Mouse (Mus musculus): ENCODE measurements around the gene Crb2. TPM values are rescaled to one million over a fixed set of nuclear protein-coding genes. Genes with fewer than 3 reads are reported as not detected.

The Crb2 gene
- polyA plus RNA-seq, 1 experiment from 2014 or later, result 10.3 TPM

GRCm38 (mm10) chr2:37756220-37756930, 19.7 kb upstream of the Crb2 start:
- Histone ChIP-seq H3K9me3 (no peaks in the 10 kb centered on the region), H3K4me2 (replicated peaks) (no peak overlapping the region), H3K27ac (no peak overlapping the region), H3K4me3 (replicated peaks) (no peak overlapping the region), H3K27me3 (peaks cover 4% of the 10 kb centered on the region; the same call in 1 of the 2 replicates), H3K4me1 (replicated peaks) (peaks cover 31% of the 10 kb centered on the region), H3K36me3 (no peaks in the 10 kb centered on the region), H3K9ac (replicated peaks) (no peak overlapping the region)
- 91% methylated on average over 2 of the region's 2 CpGs for WGBS
- ATAC-seq, result no peak

DNA sequence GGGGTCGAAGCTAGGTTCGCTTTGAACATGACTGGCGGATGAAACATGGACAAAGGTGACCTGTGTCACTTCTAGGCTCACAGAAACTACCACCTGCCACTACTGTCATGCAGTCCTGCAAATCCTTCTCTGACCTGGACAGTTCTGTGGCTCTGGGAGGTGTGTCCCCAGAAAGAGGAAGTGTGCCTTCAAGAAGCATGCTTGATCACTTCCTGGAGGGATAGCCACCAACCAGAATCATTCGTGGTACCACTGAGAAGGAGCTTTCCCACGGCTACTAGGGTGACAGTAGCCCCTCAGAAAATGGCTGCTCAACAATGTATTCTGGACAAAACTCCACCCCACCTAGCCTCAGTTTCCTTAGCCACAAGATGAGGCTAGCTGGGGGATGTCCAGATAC, 19.0 kb upstream of the Crb2 start:
- no peak overlapping the region for H3K4me2 ChIP-seq (replicated peaks)
- H3K4me3 ChIP-seq (replicated peaks), result no peak overlapping the region
- H3K4me1 ChIP-seq (replicated peaks), result peaks cover 31% of the 10 kb centered on the region
- H3K36me3 ChIP-seq, result no peaks in the 10 kb centered on the region
- peaks cover 7% of the 10 kb centered on the region; the same call in 1 of the 2 replicates for H3K27me3 ChIP-seq
- no peak overlapping the region for H3K9ac ChIP-seq (replicated peaks)
- no peaks in the 10 kb centered on the region for H3K9me3 ChIP-seq
- WGBS, result 91% methylated on average over 5 of the region's 5 CpGs
- H3K27ac ChIP-seq, result no peak overlapping the region
- no peak for ATAC-seq

- Histone ChIP-seq H3K9ac (replicated peaks) (peak overlapping the region; percentile 40; the same call in 1 of the 2 replicates), H3K27me3 (peaks cover 14% of the 10 kb centered on the region; the same call in 1 of the 2 replicates), H3K27ac (peak overlapping the region; percentile 65), H3K4me2 (replicated peaks) (no peak overlapping the region), H3K36me3 (no peaks in the 10 kb centered on the region), H3K9me3 (no peaks in the 10 kb centered on the region), H3K4me3 (replicated peaks) (no peak overlapping the region), H3K4me1 (replicated peaks) (peaks cover 31% of the 10 kb centered on the region)
- ATAC-seq, result peak; percentile 21; the same call in 1 of the 2 replicates
- WGBS, result 81% methylated on average over 4 of the region's 4 CpGs
Measured at GRCm38 (mm10) chr2:37757784-37758183, 18.3 kb upstream of the Crb2 start.

GRCm38 (mm10) chr2:37758343-37759015, 17.6 kb upstream of the Crb2 start:
- Histone ChIP-seq H3K27me3 (peaks cover 14% of the 10 kb centered on the region; the same call in 1 of the 2 replicates), H3K36me3 (no peaks in the 10 kb centered on the region), H3K4me3 (replicated peaks) (no peak overlapping the region), H3K27ac (peak overlapping the region; percentile 65), H3K9me3 (no peaks in the 10 kb centered on the region), H3K9ac (replicated peaks) (peak overlapping the region; percentile 40; the same call in 1 of the 2 replicates), H3K4me2 (replicated peaks) (peak overlapping the region; percentile 41), H3K4me1 (replicated peaks) (peaks cover 31% of the 10 kb centered on the region)
- ATAC-seq, result peak; percentile 76
- WGBS, result 5% methylated on average over 21 of the region's 21 CpGs

DNA sequence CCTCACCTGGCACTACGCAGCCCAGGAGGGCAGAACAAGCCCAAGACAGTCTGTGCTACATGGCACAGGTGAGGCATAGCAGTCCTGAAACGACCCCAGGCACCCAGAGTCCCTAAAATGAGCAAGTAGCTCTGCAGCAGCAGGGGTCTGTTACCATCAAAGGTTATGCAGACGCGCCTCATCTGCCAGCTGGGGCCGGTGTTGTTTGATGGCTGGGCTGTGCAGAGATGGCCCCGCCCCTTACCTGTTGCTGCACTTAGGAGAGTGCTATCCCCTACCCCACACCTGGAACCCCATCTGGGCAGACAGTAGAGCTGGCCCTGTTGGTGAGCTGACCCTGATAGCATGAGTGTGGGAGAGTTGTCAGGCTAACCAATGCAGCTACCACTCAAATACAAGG, 15.4 kb upstream of the Crb2 start:
- peaks cover 18% of the 10 kb centered on the region for H3K27me3 ChIP-seq
- ATAC-seq, result no peak
- no peak overlapping the region for H3K4me2 ChIP-seq (replicated peaks)
- H3K4me3 ChIP-seq (replicated peaks), result no peak overlapping the region
- no peak overlapping the region for H3K9ac ChIP-seq (replicated peaks)
- H3K36me3 ChIP-seq, result no peaks in the 10 kb centered on the region
- H3K27ac ChIP-seq, result no peak overlapping the region
- H3K9me3 ChIP-seq, result no peaks in the 10 kb centered on the region
- WGBS, result 32% methylated on average over 6 of the region's 6 CpGs
- H3K4me1 ChIP-seq (replicated peaks), result peaks cover 45% of the 10 kb centered on the region

- Histone ChIP-seq H3K36me3 (no peaks in the 10 kb centered on the region), H3K9ac (replicated peaks) (no peak overlapping the region), H3K4me1 (replicated peaks) (peaks cover 60% of the 10 kb centered on the region), H3K9me3 (no peaks in the 10 kb centered on the region), H3K27me3 (peaks cover 18% of the 10 kb centered on the region), H3K4me2 (replicated peaks) (no peak overlapping the region), H3K4me3 (replicated peaks) (no peak overlapping the region), H3K27ac (no peak overlapping the region)
- 10% methylated on average over 3 of the region's 3 CpGs for WGBS
- ATAC-seq, result no peak
Measured at GRCm38 (mm10) chr2:37763638-37764037, 12.4 kb upstream of the Crb2 start.

DNA sequence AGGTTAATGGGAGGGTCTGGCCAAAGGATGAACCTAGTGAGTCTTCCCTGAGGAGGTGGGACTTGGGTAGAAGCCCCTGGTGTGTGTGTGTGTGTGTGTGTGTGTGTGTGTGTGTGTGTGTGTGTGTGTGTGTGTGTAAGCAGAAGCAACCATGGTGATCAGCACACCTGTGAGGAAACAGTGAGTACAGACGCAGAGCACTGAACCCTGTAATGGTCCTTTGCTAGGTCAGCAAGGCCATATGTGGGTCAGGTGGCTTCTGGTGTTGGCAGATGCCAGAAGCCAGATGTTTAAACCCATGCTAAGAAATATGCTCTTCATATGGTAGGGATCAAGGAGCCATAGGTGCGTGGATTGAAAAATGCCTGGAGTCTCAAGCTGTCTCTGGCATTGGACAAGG, 11.5 kb upstream of the Crb2 start:
- Histone ChIP-seq H3K4me3 (replicated peaks) (no peak overlapping the region), H3K9ac (replicated peaks) (no peak overlapping the region), H3K9me3 (no peaks in the 10 kb centered on the region), H3K4me2 (replicated peaks) (no peak overlapping the region), H3K4me1 (replicated peaks) (peaks cover 64% of the 10 kb centered on the region), H3K36me3 (no peaks in the 10 kb centered on the region), H3K27me3 (peaks cover 18% of the 10 kb centered on the region), H3K27ac (no peak overlapping the region)
- 95% methylated on average over 2 of the region's 2 CpGs for WGBS
- ATAC-seq, result no peak

- no peak overlapping the region for H3K9ac ChIP-seq (replicated peaks)
- no peaks in the 10 kb centered on the region for H3K36me3 ChIP-seq
- peaks cover 64% of the 10 kb centered on the region for H3K4me1 ChIP-seq (replicated peaks)
- WGBS, result 26% methylated on average over 21 of the region's 21 CpGs
- H3K27ac ChIP-seq, result no peak overlapping the region
- H3K9me3 ChIP-seq, result no peaks in the 10 kb centered on the region
- no peak for ATAC-seq
- H3K27me3 ChIP-seq, result peaks cover 23% of the 10 kb centered on the region
- H3K4me2 ChIP-seq (replicated peaks), result no peak overlapping the region
- H3K4me3 ChIP-seq (replicated peaks), result no peak overlapping the region
Measured at GRCm38 (mm10) chr2:37765082-37765483, 11.0 kb upstream of the Crb2 start.

DNA sequence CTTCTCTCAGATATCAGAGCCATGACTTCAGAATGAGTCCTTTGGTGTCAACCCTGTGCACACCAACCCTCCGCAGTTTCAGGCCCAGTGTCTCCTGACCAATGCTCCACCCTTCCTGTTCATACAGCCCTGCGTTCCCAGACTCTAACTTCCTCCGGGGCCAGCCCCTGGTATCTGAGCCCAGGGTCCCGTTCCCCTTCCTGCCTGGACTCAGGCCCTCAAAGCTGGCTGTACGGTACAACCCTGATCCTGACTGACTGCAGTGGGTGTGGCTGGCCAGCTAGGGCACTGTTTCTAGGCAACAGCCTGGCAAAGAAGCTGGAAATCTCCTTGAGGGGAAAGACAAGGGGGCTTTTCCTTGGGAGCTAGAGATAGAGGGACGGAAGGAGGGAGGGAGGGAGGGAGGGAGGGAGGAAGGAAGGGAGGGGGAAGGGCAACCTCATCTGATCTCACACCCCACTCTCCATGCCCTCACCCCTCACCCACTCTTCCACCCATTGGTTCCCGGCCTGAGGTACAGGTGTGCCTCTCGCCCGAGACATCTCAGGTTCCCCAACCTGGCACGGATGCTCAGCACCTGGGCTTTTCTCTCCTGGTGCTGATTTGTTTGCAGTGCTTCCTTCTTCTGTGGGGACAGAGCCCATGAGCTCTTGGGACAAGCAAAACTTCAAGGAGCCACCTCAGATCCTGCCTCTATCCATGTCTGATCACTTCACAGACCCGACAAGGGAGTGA, 9.9 kb upstream of the Crb2 start:
- peak; percentile 21; the same call in 1 of the 2 replicates for ATAC-seq
- H3K36me3 ChIP-seq, result no peaks in the 10 kb centered on the region
- H3K9me3 ChIP-seq, result no peaks in the 10 kb centered on the region
- H3K27ac ChIP-seq, result no peak overlapping the region
- WGBS, result 39% methylated on average over 10 of the region's 11 CpGs
- H3K9ac ChIP-seq (replicated peaks), result no peak overlapping the region
- H3K4me1 ChIP-seq (replicated peaks), result peaks cover 58% of the 10 kb centered on the region
- no peak overlapping the region for H3K4me2 ChIP-seq (replicated peaks)
- peaks cover 19% of the 10 kb centered on the region; the same call in 1 of the 2 replicates for H3K27me3 ChIP-seq
- no peak overlapping the region for H3K4me3 ChIP-seq (replicated peaks)

DNA sequence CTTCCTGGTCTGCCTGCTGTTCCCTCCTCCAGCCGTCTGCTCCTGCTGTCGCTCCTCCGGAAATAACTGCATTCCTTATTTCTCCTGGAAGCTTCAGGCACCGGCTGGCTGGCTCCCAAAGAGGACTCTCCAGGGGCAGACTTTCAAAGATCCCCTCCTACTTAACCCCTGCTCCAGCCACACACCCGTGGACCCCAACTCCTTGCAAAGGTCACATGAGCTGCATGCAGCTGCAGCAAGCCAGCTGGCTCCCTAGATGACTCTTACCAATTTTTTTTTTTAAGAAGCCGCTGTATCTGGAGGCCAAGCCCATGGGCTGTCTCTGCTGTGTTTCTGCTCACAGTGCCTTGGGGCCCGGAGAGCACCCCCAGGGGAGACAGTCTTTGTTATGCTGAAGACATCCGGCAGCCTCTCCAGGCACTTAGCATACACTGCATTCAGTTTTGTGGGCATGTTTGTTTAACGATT, 8.9 kb upstream of the Crb2 start:
- Histone ChIP-seq H3K27me3 (peaks cover 15% of the 10 kb centered on the region; the same call in 1 of the 2 replicates), H3K4me2 (replicated peaks) (no peak overlapping the region), H3K9me3 (no peaks in the 10 kb centered on the region), H3K9ac (replicated peaks) (no peak overlapping the region), H3K4me1 (replicated peaks) (peaks cover 62% of the 10 kb centered on the region), H3K36me3 (no peaks in the 10 kb centered on the region), H3K4me3 (replicated peaks) (no peak overlapping the region), H3K27ac (peak overlapping the region; percentile 56)
- 1% methylated on average over 9 of the region's 9 CpGs for WGBS
- 0 out of 2 replicates have a peak, but pooled peaks have one; percentile 2 for ATAC-seq

- H3K9me3 ChIP-seq, result no peaks in the 10 kb centered on the region
- no peak overlapping the region for H3K9ac ChIP-seq (replicated peaks)
- no peaks in the 10 kb centered on the region for H3K36me3 ChIP-seq
- H3K27ac ChIP-seq, result 0 out of 2 replicates have a peak overlapping the region, but pooled peaks have one; percentile 56
- whole genome bisulfite sequencing, result 61% methylated on average over 3 of the region's 3 CpGs
- H3K4me1 ChIP-seq (replicated peaks), result peaks cover 62% of the 10 kb centered on the region
- H3K4me2 ChIP-seq (replicated peaks), result no peak overlapping the region
- ATAC-seq, result no peak
- no peak overlapping the region for H3K4me3 ChIP-seq (replicated peaks)
- H3K27me3 ChIP-seq, result peaks cover 9% of the 10 kb centered on the region; the same call in 1 of the 2 replicates
Measured at GRCm38 (mm10) chr2:37767739-37768138, 8.3 kb upstream of the Crb2 start.
